Mouse (Mus musculus): Measurements from ENCODE around the gene Cab39.

Cab39 gene

DNA sequence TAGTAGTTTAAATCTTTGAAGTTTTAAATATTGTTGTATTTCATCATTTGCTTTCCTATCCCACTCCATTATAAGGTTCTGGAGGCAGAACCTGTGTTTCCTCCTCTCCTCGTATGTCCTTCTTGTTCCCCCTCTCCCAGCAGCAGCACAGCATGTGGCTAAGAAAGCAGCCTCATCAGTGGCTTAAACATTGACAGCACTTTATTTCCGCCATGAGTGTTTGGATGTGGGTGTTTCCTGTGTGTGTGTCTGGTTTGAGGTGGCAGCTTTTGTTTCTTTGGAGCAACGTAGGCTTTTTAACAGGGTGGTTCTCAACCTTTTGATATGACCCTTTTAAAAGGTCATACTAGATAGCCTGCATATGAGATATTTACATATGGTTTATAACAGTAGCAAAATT, 52.2 kb downstream of the Cab39 start:
- no peak for DNase-seq (ENCODE audit: low spot score)

- no peak for DNase-seq (ENCODE audit: low spot score)
Measured at GRCm38 (mm10) chr1:85849016-85849415, 55.8 kb downstream of the Cab39 start.

- DNase-seq (ENCODE audit: low spot score): no peak
Measured at GRCm38 (mm10) chr1:85850851-85851250, 57.6 kb downstream of the Cab39 start.

- DNase-seq (ENCODE audit: low spot score): peak; percentile 89
Measured at GRCm38 (mm10) chr1:85852996-85853689, 59.9 kb downstream of the Cab39 start.

GRCm38 (mm10) chr1:85853865-85854264, 60.6 kb downstream of the Cab39 start:
- no peak for DNase-seq (ENCODE audit: low spot score)

DNA sequence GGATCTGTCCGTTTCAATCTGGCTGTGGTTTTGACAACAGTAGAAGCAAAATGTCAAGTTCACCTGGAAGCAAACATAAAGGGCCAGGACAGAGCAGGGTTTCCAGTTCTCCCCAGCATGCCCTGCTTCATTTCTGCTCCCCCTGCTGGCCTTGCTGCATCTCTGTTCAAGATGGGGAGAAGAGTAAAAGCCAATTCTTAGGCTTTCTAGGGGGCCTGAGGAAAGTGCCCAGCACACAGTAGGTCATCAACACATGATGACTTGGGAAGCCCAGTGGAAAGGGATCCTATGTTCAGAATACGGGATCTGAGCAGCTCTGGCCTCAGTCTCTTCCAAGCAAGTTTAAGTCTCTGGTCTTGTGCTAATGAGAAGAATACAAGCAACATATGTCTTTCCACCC, 61.2 kb downstream of the Cab39 start:
- DNase-seq (ENCODE audit: low spot score): no peak

- DNase-seq (ENCODE audit: low spot score): no peak
Measured at GRCm38 (mm10) chr1:85856266-85856665, 63.0 kb downstream of the Cab39 start.

- no peak for DNase-seq (ENCODE audit: low spot score)
Measured at GRCm38 (mm10) chr1:85857261-85857754, 64.1 kb downstream of the Cab39 start.

- DNase-seq (ENCODE audit: low spot score): no peak
Measured at GRCm38 (mm10) chr1:85864383-85864782, 71.1 kb downstream of the Cab39 start.

DNA sequence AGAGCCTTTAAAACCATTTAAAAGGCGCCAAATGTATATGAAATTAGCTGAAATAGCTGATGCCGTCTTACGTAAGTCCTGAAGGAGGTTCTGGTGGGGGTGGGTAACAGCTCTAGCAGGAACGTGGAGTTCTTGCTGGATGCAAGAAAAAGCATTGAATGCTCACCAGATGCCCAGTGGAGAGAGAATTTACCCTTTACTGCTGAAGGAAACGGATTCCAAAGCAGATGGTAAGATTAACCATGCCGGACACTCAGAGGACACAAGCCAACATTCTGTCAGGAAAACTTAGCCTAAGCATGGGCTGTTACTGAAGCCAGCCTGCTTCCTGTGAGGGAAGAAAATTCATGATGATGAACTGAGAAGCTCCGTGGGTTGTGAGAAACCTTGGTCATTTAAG, 76.8 kb downstream of the Cab39 start:
- no peak for DNase-seq (ENCODE audit: low spot score)

DNA sequence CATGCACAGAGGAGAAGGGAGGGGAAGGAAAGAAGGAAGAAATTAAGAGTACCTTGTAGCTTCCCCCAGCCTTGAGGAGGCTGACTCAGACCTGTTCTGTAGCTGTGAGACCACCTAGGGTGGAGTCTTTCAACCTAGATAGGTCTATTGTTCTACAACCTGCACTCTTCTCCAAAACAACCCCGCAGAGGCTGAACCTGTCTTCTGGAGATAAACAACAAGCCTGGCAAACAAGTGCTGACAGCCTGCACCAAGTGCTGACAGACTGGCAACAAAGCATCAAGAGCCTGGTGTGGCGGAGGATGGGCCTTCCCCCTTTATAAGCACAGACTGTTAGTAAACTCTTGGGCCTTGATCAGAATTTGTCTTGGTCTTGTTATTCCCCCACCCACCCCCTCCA, 77.3 kb downstream of the Cab39 start:
- no peak for DNase-seq (ENCODE audit: low spot score)

- DNase-seq (ENCODE audit: low spot score): no peak
Measured at GRCm38 (mm10) chr1:85882003-85882402, 88.8 kb downstream of the Cab39 start.

GRCm38 (mm10) chr1:85887221-85887620, 94.0 kb downstream of the Cab39 start:
- no peak for DNase-seq (ENCODE audit: low spot score)

DNA sequence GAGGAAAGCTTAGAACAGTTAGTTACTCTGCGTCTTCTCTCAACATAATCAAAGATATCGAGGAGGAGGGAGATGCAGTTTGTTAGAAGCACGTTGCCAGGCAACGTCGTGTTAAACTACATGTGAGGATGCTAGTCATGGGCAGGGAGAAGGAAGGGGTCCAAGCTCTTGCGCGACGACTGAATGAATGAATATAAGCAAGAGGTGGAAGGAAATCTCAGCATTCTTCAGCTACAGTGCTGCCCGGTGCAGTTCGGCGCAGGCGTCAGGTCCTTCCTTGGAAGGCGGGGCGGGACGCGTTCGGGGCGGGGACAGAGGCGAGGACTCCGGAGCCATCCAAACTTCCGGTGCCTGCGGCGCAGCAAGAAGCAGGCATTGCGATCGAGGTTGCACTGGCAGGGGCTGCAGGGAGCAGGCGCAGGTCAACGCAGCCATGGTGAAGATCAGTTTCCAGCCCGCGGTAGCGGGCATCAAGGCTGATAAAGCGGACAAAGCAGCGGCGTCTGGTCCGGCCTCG, 101.0 kb downstream of the Cab39 start, which contains the start of gene Itm2c:
TSS of gene Itm2c (plus strand) at position 51 of the 517 bp plus-strand sequence.
- peak; percentile 83 for DNase-seq (ENCODE audit: low spot score)

DNA sequence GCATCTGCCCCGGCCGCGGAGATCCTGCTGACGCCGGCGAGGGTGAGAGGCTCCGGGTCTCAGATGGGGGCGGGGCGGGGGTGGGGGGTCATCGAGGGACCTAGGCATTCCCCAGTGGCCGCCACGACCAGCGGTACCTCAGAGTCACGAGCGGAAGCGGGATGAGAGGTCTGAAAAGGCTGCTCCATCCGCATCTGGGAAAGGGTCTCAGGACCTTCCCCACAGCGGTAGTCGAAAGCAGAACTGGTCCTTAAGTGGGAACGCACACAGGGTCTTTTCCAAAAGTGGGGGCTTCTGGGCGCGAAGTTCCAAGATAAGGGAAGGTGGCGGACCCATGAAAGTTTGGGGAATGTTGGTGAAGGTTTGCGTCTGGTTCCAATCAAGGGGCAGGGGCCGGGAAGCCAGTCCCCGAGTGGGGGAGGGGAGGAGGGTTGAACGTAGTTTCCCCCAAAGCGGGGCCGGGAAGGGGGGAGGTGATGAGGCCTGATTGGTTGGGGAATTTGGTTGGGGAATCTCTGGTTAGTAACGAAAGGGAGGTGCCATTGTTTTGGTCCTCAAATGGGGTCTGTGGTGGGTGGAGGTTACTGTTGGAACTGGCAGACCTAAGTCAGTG, 101.6 kb downstream of the Cab39 start:
- DNase-seq (ENCODE audit: low spot score): peak; percentile 21

GRCm38 (mm10) chr1:85895391-85895837, 102.2 kb downstream of the Cab39 start:
- DNase-seq (ENCODE audit: low spot score): peak; percentile 37

- DNase-seq (ENCODE audit: low spot score): no peak
Measured at GRCm38 (mm10) chr1:85896110-85896509, 102.9 kb downstream of the Cab39 start.

DNA sequence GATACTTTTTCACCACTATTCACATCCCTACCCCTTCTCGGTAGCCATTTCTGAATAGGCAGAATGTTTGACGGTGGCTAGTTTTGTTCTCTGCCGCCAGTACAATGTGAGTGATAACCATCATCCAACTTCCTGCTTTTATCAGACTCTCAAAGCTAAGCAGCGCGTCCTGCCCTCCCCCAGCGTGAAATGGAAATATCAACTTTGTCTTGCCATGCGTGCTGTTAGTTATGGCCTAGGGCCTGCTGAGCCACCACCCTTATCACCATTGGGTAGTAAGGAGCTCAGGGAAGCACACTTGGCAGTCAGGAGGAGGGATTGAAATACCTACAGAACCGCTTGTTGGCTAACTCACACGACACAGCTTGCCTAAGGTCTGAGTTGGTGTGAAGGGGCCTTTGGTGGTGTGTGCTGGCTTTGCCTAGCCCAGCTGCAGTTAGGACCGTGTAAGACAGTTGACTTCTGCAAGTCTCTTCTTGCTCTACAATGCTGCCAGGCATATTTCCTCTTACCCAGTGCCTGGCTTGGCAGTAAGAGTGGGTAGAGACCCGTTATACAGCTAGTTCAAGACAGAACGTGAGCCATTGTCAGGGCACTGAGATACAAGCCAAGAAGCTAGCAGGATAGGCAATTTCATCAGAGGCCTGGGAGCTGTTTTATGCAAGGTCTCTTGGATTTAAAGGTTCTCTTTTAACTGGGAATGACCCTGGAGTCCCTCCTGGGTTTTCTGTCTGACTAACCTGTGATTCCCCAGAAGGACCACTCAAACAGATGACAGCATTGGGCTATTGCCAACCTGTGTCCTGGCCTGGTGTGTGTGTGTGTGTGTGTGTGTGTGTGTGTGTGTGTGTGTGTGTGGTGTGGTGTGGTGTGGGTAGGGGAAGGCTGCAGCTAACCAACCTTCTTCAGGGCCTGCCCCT, 103.8 kb downstream of the Cab39 start:
- peak; percentile 36 for DNase-seq (ENCODE audit: low spot score)

- DNase-seq (ENCODE audit: low spot score): peak; percentile 17
Measured at GRCm38 (mm10) chr1:85897901-85898760, 104.9 kb downstream of the Cab39 start.

DNA sequence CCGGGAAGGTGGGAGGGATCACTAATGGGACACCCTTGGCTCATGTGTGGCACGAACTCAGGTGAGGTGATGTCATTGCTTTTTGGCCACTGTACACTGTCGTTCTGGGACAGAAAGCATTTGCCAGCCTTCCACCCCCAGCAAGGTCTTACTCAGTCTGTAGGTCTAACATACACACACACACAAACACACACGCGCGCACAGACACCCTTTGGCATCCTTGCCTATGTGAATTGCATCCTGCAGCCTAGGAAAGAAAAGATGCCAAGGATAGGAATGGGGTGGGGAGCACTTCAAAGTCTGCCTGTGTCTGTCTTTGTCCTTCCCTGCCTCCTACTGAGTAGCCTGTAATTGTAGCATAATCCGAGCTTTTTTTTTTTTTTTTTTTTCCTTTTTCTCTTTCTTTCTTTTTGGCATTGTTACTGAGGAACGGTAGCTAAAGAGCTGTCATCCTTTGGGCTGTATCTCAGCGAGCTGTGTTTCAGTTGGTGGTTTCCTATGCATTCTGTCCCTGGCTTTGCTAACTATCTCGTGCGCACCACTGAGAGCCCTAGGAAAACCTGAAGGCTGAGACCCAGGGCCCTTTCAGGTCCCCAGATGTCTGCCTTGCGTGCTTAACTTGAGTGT, 105.6 kb downstream of the Cab39 start:
- no peak for DNase-seq (ENCODE audit: low spot score)

GRCm38 (mm10) chr1:85899388-85899761, 106.1 kb downstream of the Cab39 start:
- DNase-seq (ENCODE audit: low spot score): no peak
